In genomic region chr17:71752831-71753230, GRCm38 (mm10) we compare ENCODE assay signal across 27 mouse cellular contexts. TPM values are rescaled to one million over a fixed set of nuclear protein-coding genes. Genes with fewer than 3 reads are reported as not detected.
DNase-seq lines count a peak whose midpoint lies in the region; ATAC-seq and TF ChIP-seq lines count a peak whose summit lies in the region.
"Had no signal": no experiment of that assay in that cellular context is flagged by ENCODE, and none has a peak within 500 bp of the region (broad histone marks: within the 10 kb centered on the region; RNA-seq: fewer than 3 reads in every experiment).

TSS of gene Pcare (minus strand) at chr17:71752894.

- H3K27ac ChIP-seq in forebrain, postnatal 0 days (ENCODE audit: low read depth, low read length) = no peak within 1 kb of the TSS
- no peak within 1 kb of the TSS for H3K27ac ChIP-seq in forebrain, embryonic 13.5 days
- no peak within 1 kb of the TSS; the same call in 1 of the 2 replicates for H3K27ac ChIP-seq in hindbrain, embryonic 10.5 days
- H3K27ac ChIP-seq: embryonic facial prominence, embryonic 12.5 days; forebrain, embryonic 10.5 days; forebrain, embryonic 15.5 days; gastrocnemius, adult 2 months had no signal

- ATAC-seq in forebrain, postnatal 0 days = peak; percentile 20; the same call in 1 of the 2 replicates
- no peak for ATAC-seq in forebrain, embryonic 13.5 days
- ATAC-seq: activated CD4-positive, CD25-positive, alpha-beta regulatory T cell, adult 4 months; forebrain, embryonic 15.5 days; hindbrain, embryonic 16.5 days; inflammation-experienced regulatory T-cells, adult 6 months; Patski had no signal

- no peaks in the 10 kb centered on the region for H3K9me3 ChIP-seq in forebrain, postnatal 0 days (ENCODE audit: low read length)
- no peaks in the 10 kb centered on the region for H3K9me3 ChIP-seq in forebrain, embryonic 13.5 days (replicated peaks)
- no peaks in the 10 kb centered on the region for H3K9me3 ChIP-seq in hindbrain, embryonic 10.5 days
- H3K9me3 ChIP-seq: embryonic facial prominence, embryonic 12.5 days; forebrain, embryonic 10.5 days; forebrain, embryonic 15.5 days; heart, embryonic 12.5 days had no signal

- DNase-seq in forebrain, postnatal 0 days = no peak
- DNase-seq in brain, adult 2 months (ENCODE audit: low read depth, low spot score) = peak; percentile 53
- DNase-seq in retina, adult 2 months (ENCODE audit: low read depth, low spot score) = peak; percentile 91
- DNase-seq in telencephalon, adult 2 months (ENCODE audit: low read depth, low spot score) = peak; percentile 24
- no peak for DNase-seq in right cerebral cortex, postnatal 4 days
- DNase-seq in hindbrain, embryonic 10.5 days (ENCODE audit: low spot score) = no peak
- DNase-seq: adrenal gland, postnatal 25 days; cerebellum, adult 2 months; cerebellum, postnatal 14 days; embryo, embryonic 11 days; gastrocnemius, adult 2 months; gastrocnemius, postnatal 25 days had no signal

- no peak for TF ChIP-seq CTCF in forebrain, postnatal 0 days (IDR thresholded peaks at IDR 0.05; ENCODE audit: low read depth)

- H3K4me3 ChIP-seq in forebrain, postnatal 0 days (ENCODE audit: low read depth, low read length) = no peak within 1 kb of the TSS
- H3K4me3 ChIP-seq in forebrain, embryonic 13.5 days = no peak within 1 kb of the TSS
- H3K4me3 ChIP-seq in hindbrain, embryonic 10.5 days = no peak within 1 kb of the TSS
- H3K4me3 ChIP-seq: embryonic facial prominence, embryonic 12.5 days; erythroblast, embryonic 14.5 days; forebrain, embryonic 10.5 days; forebrain, embryonic 15.5 days; gastrocnemius, adult 2 months; heart, embryonic 12.5 days had no signal

- H3K9ac ChIP-seq in forebrain, postnatal 0 days = no peak within 1 kb of the TSS
- no peak within 1 kb of the TSS for H3K9ac ChIP-seq in forebrain, embryonic 13.5 days
- H3K9ac ChIP-seq: embryonic facial prominence, embryonic 12.5 days; forebrain, embryonic 15.5 days; heart, embryonic 12.5 days had no signal

- H3K27me3 ChIP-seq in forebrain, postnatal 0 days (ENCODE audit: insufficient read depth, low read length) = no peaks in the 10 kb centered on the region
- no peaks in the 10 kb centered on the region for H3K27me3 ChIP-seq in forebrain, embryonic 13.5 days
- no peaks in the 10 kb centered on the region for H3K27me3 ChIP-seq in hindbrain, embryonic 10.5 days (ENCODE audit: insufficient read depth, poor library complexity, severe bottlenecking)
- H3K27me3 ChIP-seq: embryonic facial prominence, embryonic 12.5 days; forebrain, embryonic 15.5 days; heart, embryonic 12.5 days had no signal

- H3K4me1 ChIP-seq in forebrain, postnatal 0 days (ENCODE audit: insufficient read depth) = no peaks in the 10 kb centered on the region
- no peaks in the 10 kb centered on the region; the same call in 1 of the 2 replicates for H3K4me1 ChIP-seq in forebrain, embryonic 13.5 days
- H3K4me1 ChIP-seq in hindbrain, embryonic 10.5 days (replicated peaks) = 0 out of 2 replicates have a peak, but pooled peaks cover 4% of the 10 kb centered on the region
- H3K4me1 ChIP-seq: embryonic facial prominence, embryonic 12.5 days; forebrain, embryonic 15.5 days had no signal

- no peak within 1 kb of the TSS for H3K4me2 ChIP-seq in forebrain, postnatal 0 days (ENCODE audit: low read depth)
- no peak within 1 kb of the TSS for H3K4me2 ChIP-seq in forebrain, embryonic 13.5 days
- H3K4me2 ChIP-seq: embryonic facial prominence, embryonic 12.5 days; forebrain, embryonic 15.5 days; heart, embryonic 12.5 days had no signal

- no peaks in the 10 kb centered on the region for H3K36me3 ChIP-seq in forebrain, postnatal 0 days (ENCODE audit: insufficient read depth)
- no peaks in the 10 kb centered on the region for H3K36me3 ChIP-seq in forebrain, embryonic 13.5 days (ENCODE audit: poor library complexity, severe bottlenecking)
- no peaks in the 10 kb centered on the region for H3K36me3 ChIP-seq in hindbrain, embryonic 10.5 days
- H3K36me3 ChIP-seq: embryonic facial prominence, embryonic 12.5 days; forebrain, embryonic 10.5 days; forebrain, embryonic 15.5 days; heart, embryonic 12.5 days had no signal

- 39% methylated on average over 10 of the region's 10 CpGs for WGBS in forebrain, postnatal 0 days
- 53% methylated on average over 10 of the region's 10 CpGs for WGBS in forebrain, embryonic 13.5 days
- whole genome bisulfite sequencing in hindbrain, embryonic 10.5 days = 85% methylated on average over 10 of the region's 10 CpGs

RNA-seq across cellular contexts. Expression of gene Pcare, which starts in this region (rescaled TPM):
- not detected in 2 replicates for total RNA-seq in forebrain, postnatal 0 days (2014; rRNA removed)
- polyA plus RNA-seq in forebrain, postnatal 0 days (2015; fragmentation: Nextera tagmentation; extraction: Ambion mirVana) = 0.03 TPM in 1 of 2 replicates, not detected in the other
- polyA plus RNA-seq in forebrain, embryonic 13.5 days (2015; fragmentation: Nextera tagmentation; extraction: Ambion mirVana) = not detected in 2 replicates
- polyA plus RNA-seq in hindbrain, embryonic 10.5 days (2016; fragmentation: Nextera tagmentation; extraction: Ambion mirVana) = not detected in 2 replicates
- total RNA-seq: adrenal gland, adult 18-20 months; adrenal gland, postnatal 25 days; common myeloid progenitor, adult 5-6 weeks; gastrocnemius, adult 2 months; granulocyte monocyte progenitor cell, adult 5-6 weeks had no signal
- polyA plus RNA-seq: activated CD4-positive, CD25-positive, alpha-beta regulatory T cell, adult 4 months; C2C12; cerebellum, adult 2 months; embryonic facial prominence, embryonic 12.5 days; erythroblast, embryonic 14.5 days; forebrain, embryonic 10.5 days; forebrain, embryonic 15.5 days; heart, embryonic 12.5 days; hindbrain, embryonic 11.5 days; inflammation-experienced regulatory T-cells, adult 6 months; Patski had no signal

Comparison
In these comparisons a context has a peak if more than half of its experiments do, and no peak if none do; other contexts are left out.
1. Peak in ATAC-seq in forebrain, postnatal 0 days; RNA of the gene not detected or under 1 TPM.
2. DNase-seq: peak in brain, adult 2 months (single experiment), retina, adult 2 months (single experiment) and telencephalon, adult 2 months (single experiment); none in forebrain, postnatal 0 days (single experiment), right cerebral cortex, postnatal 4 days (single experiment) and hindbrain, embryonic 10.5 days (single experiment).